Mouse (Mus musculus): ENCODE data around the gene Otulin.

DNA sequence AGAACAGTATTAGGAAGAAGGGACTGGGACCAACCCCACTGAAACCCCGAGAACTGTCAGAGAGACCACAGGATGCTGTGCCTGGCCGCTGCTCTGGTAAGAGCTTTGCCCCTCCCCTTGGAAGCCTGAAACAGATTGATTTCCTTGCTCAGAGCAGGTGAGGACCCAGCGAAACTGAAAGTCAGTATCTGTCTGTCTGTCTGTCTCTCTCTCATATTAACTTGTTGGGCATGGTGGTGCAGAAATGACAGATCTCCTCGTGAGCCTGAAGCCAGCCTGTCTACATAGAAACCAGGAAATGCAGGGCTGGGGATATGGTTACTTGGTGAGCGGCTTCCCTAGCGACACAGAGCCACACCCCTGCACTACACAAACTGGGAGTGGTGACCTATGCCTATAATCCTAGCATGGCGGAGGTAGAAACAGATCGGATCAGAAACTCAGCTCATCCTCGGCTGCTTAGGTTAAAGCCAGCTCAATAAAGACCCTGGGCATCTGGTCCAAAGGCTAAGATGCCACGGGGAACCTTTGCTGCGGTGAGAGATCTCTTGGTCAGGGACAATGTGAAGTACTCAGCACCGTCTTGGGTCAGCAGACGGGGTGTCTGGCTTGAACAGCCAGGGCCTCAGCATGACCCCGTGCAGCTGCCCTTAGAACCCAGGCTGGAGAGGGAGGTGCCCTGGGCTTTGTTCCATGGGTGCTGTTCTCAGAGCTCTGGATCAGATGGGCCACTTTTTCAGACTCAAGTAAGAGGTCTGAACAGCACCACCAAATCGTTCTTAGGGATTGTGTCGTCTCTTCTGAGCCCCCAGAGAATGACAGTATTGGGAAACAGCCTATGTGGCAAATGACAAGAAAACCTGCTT lies 52.3 kb downstream of the Otulin start:
- TF ChIP-seq POLR2AphosphoS2 (IDR thresholded peaks at IDR 0.05; ENCODE audit: low read length): no peak
- TF ChIP-seq CTCF (IDR thresholded peaks at IDR 0.05 in 2 of 3, conservative IDR thresholded peaks at IDR 0.05 in 1 of 3; ENCODE audit: control insufficient read depth in 1 of 3, insufficient read depth in 1 of 3, low read depth in 2 of 3, low read length in 3 of 3, poor library complexity in 1 of 3, severe bottlenecking in 1 of 3): no peak
- no peak for TF ChIP-seq EP300 (IDR thresholded peaks at IDR 0.05; ENCODE audit: low read depth in 1 of 2, low read length in 2 of 2)

Data from MEL (cell line).